Comparison of ENCODE assay signal across 9 mouse cellular contexts in the genomic region with DNA sequence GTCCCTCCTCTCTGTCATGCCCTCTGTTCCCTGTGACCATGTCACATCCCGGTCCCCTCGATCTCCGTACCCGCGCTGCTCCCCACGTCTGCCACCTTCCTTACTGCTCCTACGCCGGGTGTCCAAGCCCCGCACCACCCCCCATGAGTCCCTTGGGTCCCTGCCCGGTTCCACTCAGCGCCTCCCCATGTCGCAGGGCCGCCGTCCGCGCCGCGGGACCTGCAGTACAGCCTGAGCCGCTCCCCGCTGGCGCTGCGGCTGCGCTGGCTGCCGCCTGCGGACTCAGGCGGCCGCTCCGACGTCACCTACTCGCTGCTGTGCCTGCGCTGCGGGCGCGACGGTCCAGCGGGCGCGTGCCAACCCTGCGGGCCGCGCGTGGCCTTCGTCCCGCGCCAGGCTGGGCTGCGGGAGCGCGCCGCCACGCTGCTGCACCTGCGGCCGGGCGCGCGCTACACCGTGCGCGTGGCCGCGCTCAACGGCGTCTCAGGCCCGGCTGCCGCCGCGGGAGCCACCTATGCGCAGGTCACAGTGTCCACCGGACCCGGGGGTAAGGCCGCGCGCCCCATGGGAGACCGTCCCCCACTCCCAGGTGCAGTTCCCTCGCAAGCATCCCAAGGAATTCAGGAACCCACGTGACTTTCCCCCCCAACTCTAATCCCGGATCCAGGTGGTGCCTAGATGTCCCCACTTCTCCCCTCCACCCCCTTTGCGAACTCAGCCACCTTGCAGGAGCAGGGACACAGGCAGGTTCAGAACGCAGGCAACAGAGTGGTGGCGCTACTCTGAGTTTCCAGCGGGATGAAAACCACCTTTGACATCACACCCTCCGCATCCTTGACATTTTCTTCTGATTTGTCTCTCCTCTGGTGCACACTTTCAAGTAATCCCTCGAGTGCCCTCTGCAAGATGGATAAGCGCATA. TPM values are rescaled to one million over a fixed set of nuclear protein-coding genes. Genes with fewer than 3 reads are reported as not detected.
DNase-seq lines count a peak whose midpoint lies in the region; ATAC-seq lines count a peak whose summit lies in the region.
"Had no signal": no experiment of that assay in that cellular context is flagged by ENCODE, and none has a peak within 500 bp of the region (broad histone marks: within the 10 kb centered on the region; RNA-seq: fewer than 3 reads in every experiment).

No protein-coding gene starts in this region.

- WGBS in forebrain, embryonic 10.5 days, result 1% methylated on average over 83 of the region's 83 CpGs
- WGBS in midbrain, embryonic 14.5 days, result 1% methylated on average over 83 of the region's 83 CpGs

- peaks cover 46% of the 10 kb centered on the region for H3K4me1 ChIP-seq in forebrain, embryonic 10.5 days
- peaks cover 21% of the 10 kb centered on the region for H3K4me1 ChIP-seq in midbrain, embryonic 14.5 days (ENCODE audit: control insufficient read depth, insufficient read depth, low read length)

- peak; percentile 80 for ATAC-seq in midbrain, embryonic 14.5 days (ENCODE audit: low FRiP score, low TSS enrichment)
- ATAC-seq in inflammation-experienced regulatory T-cells, adult 6 months, result no peak

- H3K27ac ChIP-seq in forebrain, embryonic 10.5 days, result peak overlapping the region; percentile 58; the same call in 1 of the 2 replicates
- H3K27ac ChIP-seq in midbrain, embryonic 14.5 days (replicated peaks; ENCODE audit: low read depth, low read length), result peak overlapping the region; percentile 13; the same call in 1 of the 2 replicates

- peak overlapping the region; percentile 68 for H3K9ac ChIP-seq in midbrain, embryonic 14.5 days (replicated peaks; ENCODE audit: low read length)

- H3K4me2 ChIP-seq in midbrain, embryonic 14.5 days (ENCODE audit: low read length), result peak overlapping the region; percentile 78

- H3K27me3 ChIP-seq in forebrain, embryonic 10.5 days (ENCODE audit: poor library complexity, severe bottlenecking), result peaks cover 91% of the 10 kb centered on the region
- peaks cover 19% of the 10 kb centered on the region for H3K27me3 ChIP-seq in midbrain, embryonic 14.5 days (ENCODE audit: control insufficient read depth, insufficient read depth, low read length)

- no peaks in the 10 kb centered on the region for H3K9me3 ChIP-seq in forebrain, embryonic 10.5 days
- no peaks in the 10 kb centered on the region for H3K9me3 ChIP-seq in midbrain, embryonic 14.5 days (ENCODE audit: control insufficient read depth, low read length)

- H3K4me3 ChIP-seq in forebrain, embryonic 10.5 days, result peak overlapping the region; percentile 63
- peak overlapping the region; percentile 45 for H3K4me3 ChIP-seq in midbrain, embryonic 14.5 days (replicated peaks; ENCODE audit: low read depth, low read length)

- peak; percentile 62 for DNase-seq in embryo, embryonic 11 days
- DNase-seq in embryo, embryonic 9.5 days (ENCODE audit: extremely low spot score), result no peak
- DNase-seq in ZHBTc4 (ENCODE audit: low read depth, low spot score), result peak; percentile 55
- no peak for DNase-seq in forebrain, embryonic 10.5 days (ENCODE audit: extremely low spot score, low spot score)
- peak; percentile 68 for DNase-seq in layer of hippocampus, adult 9-11 months
- DNase-seq in midbrain, embryonic 14.5 days, result peak; percentile 86
- DNase-seq in gastrocnemius, adult 18-20 months (ENCODE audit: low spot score), result no peak

- H3K36me3 ChIP-seq in forebrain, embryonic 10.5 days (replicated peaks), result no peaks in the 10 kb centered on the region
- H3K36me3 ChIP-seq in midbrain, embryonic 14.5 days (ENCODE audit: control insufficient read depth, insufficient read depth, low read length), result no peaks in the 10 kb centered on the region

RNA-seq across cellular contexts. Expression of a gene that starts 14.1 kb away (rescaled TPM):
- 1.1 and 1.3 TPM in 2 replicates for polyA plus RNA-seq in forebrain, embryonic 10.5 days (2016; fragmentation: Nextera tagmentation; extraction: Ambion mirVana)
- polyA plus RNA-seq in midbrain, embryonic 14.5 days (2014; fragmentation: Nextera tagmentation; extraction: Ambion mirVana), result 9.6 and 10.7 TPM in 2 replicates
- not detected for polyA plus RNA-seq in inflammation-experienced regulatory T-cells, adult 6 months (2017; shearing (Covaris generic))
- total RNA-seq in gastrocnemius, adult 18-20 months (2021), result not detected
- polyA plus RNA-seq: C2C12 had no signal

RNA-seq across cellular contexts. Expression of a gene that starts 32.8 kb away (rescaled TPM):
- 2.3 and 2.6 TPM in 2 replicates for polyA plus RNA-seq in forebrain, embryonic 10.5 days (2016; fragmentation: Nextera tagmentation; extraction: Ambion mirVana)
- 16.9 and 18.5 TPM in 2 replicates for polyA plus RNA-seq in midbrain, embryonic 14.5 days (2014; fragmentation: Nextera tagmentation; extraction: Ambion mirVana)
- polyA plus RNA-seq in inflammation-experienced regulatory T-cells, adult 6 months (2017; shearing (Covaris generic)), result under 1 TPM; 0.30 to 0.88 (median 0.60) TPM
- total RNA-seq in gastrocnemius, adult 18-20 months (2021), result under 1 TPM; 0.23 to 0.52 TPM

RNA-seq across cellular contexts. Expression of a gene that starts 42.1 kb away (rescaled TPM):
- polyA plus RNA-seq in forebrain, embryonic 10.5 days (2016; fragmentation: Nextera tagmentation; extraction: Ambion mirVana), result 16.4 and 17.5 TPM in 2 replicates
- polyA plus RNA-seq in midbrain, embryonic 14.5 days (2014; fragmentation: Nextera tagmentation; extraction: Ambion mirVana), result 4.9 and 5.6 TPM in 2 replicates
- polyA plus RNA-seq in inflammation-experienced regulatory T-cells, adult 6 months (2017; shearing (Covaris generic)), result 10 to 100 TPM in 1 of 3 experiments, 1 to 10 TPM in 2; 7.3 to 13.8 (median 9.9) TPM
- 1 to 10 TPM; 6.2 to 6.5 TPM for total RNA-seq in gastrocnemius, adult 18-20 months (2021)

RNA-seq across cellular contexts. Expression of a gene that starts 43.8 kb away (rescaled TPM):
- polyA plus RNA-seq in forebrain, embryonic 10.5 days (2016; fragmentation: Nextera tagmentation; extraction: Ambion mirVana), result 39.3 and 42.9 TPM in 2 replicates
- polyA plus RNA-seq in midbrain, embryonic 14.5 days (2014; fragmentation: Nextera tagmentation; extraction: Ambion mirVana), result 85.1 and 110 TPM in 2 replicates
- 1 to 10 TPM; 4.3 to 4.7 (median 4.4) TPM for polyA plus RNA-seq in inflammation-experienced regulatory T-cells, adult 6 months (2017; shearing (Covaris generic))
- 10 to 100 TPM; 19.7 to 23.0 TPM for total RNA-seq in gastrocnemius, adult 18-20 months (2021)

RNA-seq across cellular contexts. Expression of a gene that starts 44.3 kb away (rescaled TPM):
- 43.1 and 44.1 TPM in 2 replicates for polyA plus RNA-seq in forebrain, embryonic 10.5 days (2016; fragmentation: Nextera tagmentation; extraction: Ambion mirVana)
- 57.3 and 59.1 TPM in 2 replicates for polyA plus RNA-seq in midbrain, embryonic 14.5 days (2014; fragmentation: Nextera tagmentation; extraction: Ambion mirVana)
- polyA plus RNA-seq in inflammation-experienced regulatory T-cells, adult 6 months (2017; shearing (Covaris generic)), result 1 to 10 TPM; 2.8 to 5.3 (median 5.0) TPM
- total RNA-seq in gastrocnemius, adult 18-20 months (2021), result 10 to 100 TPM; 10.4 to 11.9 TPM

Comparison
In these comparisons a context has a peak if more than half of its experiments do, and no peak if none do; other contexts are left out.
1. DNase-seq: peak in embryo, embryonic 11 days (single experiment), ZHBTc4 (single experiment), layer of hippocampus, adult 9-11 months (single experiment) and midbrain, embryonic 14.5 days (single experiment); none in embryo, embryonic 9.5 days (single experiment), forebrain, embryonic 10.5 days (single experiment) and gastrocnemius, adult 18-20 months (single experiment).